Mouse (Mus musculus): ENCODE measurements around the gene Hace1.
"Not testable (repeated sequence)": the region's sequence is repeated elsewhere in the genome, so short reads cannot be mapped to it uniquely, and the experiment has no call there.

Gene Hace1

GRCm38 (mm10) chr10:45577731-45578297, at the start of gene Hace1:
TSS of gene Hace1 (plus strand) at chr10:45577829.
- DNase-seq (ENCODE audit: low read depth, low spot score): peak; percentile 67

GRCm38 (mm10) chr10:45537334-45537733, 40.3 kb upstream of the Hace1 start:
- not testable (repeated sequence) for DNase-seq (ENCODE audit: low read depth, low spot score)

- DNase-seq (ENCODE audit: low read depth, low spot score): no peak
These were observed 34.9 kb upstream of the Hace1 start for GRCm38 (mm10) chr10:45542726-45543125.

GRCm38 (mm10) chr10:45546799-45547198, 30.8 kb upstream of the Hace1 start:
- DNase-seq (ENCODE audit: low read depth, low spot score): peak; percentile 18

GRCm38 (mm10) chr10:45578298-45578821, 731 bp downstream of the Hace1 start:
- DNase-seq (ENCODE audit: low read depth, low spot score): peak; percentile 31

GRCm38 (mm10) chr10:45583310-45583709, 5.7 kb downstream of the Hace1 start:
- no peak for DNase-seq (ENCODE audit: low read depth, low spot score)

- DNase-seq (ENCODE audit: low read depth, low spot score): no peak
These were observed 6.2 kb downstream of the Hace1 start for GRCm38 (mm10) chr10:45583829-45584228.

- no peak for DNase-seq (ENCODE audit: low read depth, low spot score)
These were observed 6.9 kb downstream of the Hace1 start for GRCm38 (mm10) chr10:45584311-45585102.

GRCm38 (mm10) chr10:45605853-45606252, 28.2 kb downstream of the Hace1 start:
- no peak for DNase-seq (ENCODE audit: low read depth, low spot score)

GRCm38 (mm10) chr10:45610727-45611126, 33.1 kb downstream of the Hace1 start:
- DNase-seq (ENCODE audit: low read depth, low spot score): no peak

GRCm38 (mm10) chr10:45616012-45616411, 38.4 kb downstream of the Hace1 start:
- DNase-seq (ENCODE audit: low read depth, low spot score): no peak

- no peak for DNase-seq (ENCODE audit: low read depth, low spot score)
These were observed 41.4 kb downstream of the Hace1 start for GRCm38 (mm10) chr10:45619039-45619438.

GRCm38 (mm10) chr10:45631995-45632394, 54.4 kb downstream of the Hace1 start:
- DNase-seq (ENCODE audit: low read depth, low spot score): no peak

GRCm38 (mm10) chr10:45632641-45633040, 55.0 kb downstream of the Hace1 start:
- no peak for DNase-seq (ENCODE audit: low read depth, low spot score)

- DNase-seq (ENCODE audit: low read depth, low spot score): no peak
These were observed 57.6 kb downstream of the Hace1 start for GRCm38 (mm10) chr10:45635201-45635600.

GRCm38 (mm10) chr10:45639762-45640161, 62.1 kb downstream of the Hace1 start:
- DNase-seq (ENCODE audit: low read depth, low spot score): no peak

GRCm38 (mm10) chr10:45654026-45654425, 76.4 kb downstream of the Hace1 start:
- no peak for DNase-seq (ENCODE audit: low read depth, low spot score)

GRCm38 (mm10) chr10:45662015-45662414, 84.4 kb downstream of the Hace1 start:
- DNase-seq (ENCODE audit: low read depth, low spot score): no peak

GRCm38 (mm10) chr10:45668266-45668665, 90.6 kb downstream of the Hace1 start:
- DNase-seq (ENCODE audit: low read depth, low spot score): no peak

GRCm38 (mm10) chr10:45676796-45677195, 99.2 kb downstream of the Hace1 start:
- DNase-seq (ENCODE audit: low read depth, low spot score): no peak

GRCm38 (mm10) chr10:45686191-45686590, 108.6 kb downstream of the Hace1 start:
- DNase-seq (ENCODE audit: low read depth, low spot score): no peak

GRCm38 (mm10) chr10:45694931-45695330, 117.3 kb downstream of the Hace1 start:
- DNase-seq (ENCODE audit: low read depth, low spot score): no peak

- no peak for DNase-seq (ENCODE audit: low read depth, low spot score)
These were observed 117.9 kb downstream of the Hace1 start for GRCm38 (mm10) chr10:45695522-45695921.
